Mouse (Mus musculus) heart, embryonic 10.5 days (tissue): ENCODE data around the gene Myrip. TPM values are rescaled to one million over a fixed set of nuclear protein-coding genes. Genes with fewer than 3 reads are reported as not detected.
A peak's percentile ranks its signal among the peaks of the same experiment; 100 is the strongest.

ENCODE experiments used
- DNase-seq: peaks from one replicate; pipeline ENCODE4 v3.0.0-alpha.2; 2017; ENCODE audit warnings: low spot score
- H3K27ac ChIP-seq: fragments of 300-500 bp; sonication (generic); 2 replicates; pipeline ENCODE4 v1.5.1; 2016; ENCODE audit warnings: mild to moderate bottlenecking
- H3K27me3 ChIP-seq: fragments of 300-500 bp; sonication (generic); 2 replicates; pipeline ENCODE4 v1.6.1; 2016; ENCODE audit warnings: mild to moderate bottlenecking; ENCODE audit not compliant: poor library complexity, insufficient read depth, severe bottlenecking
- H3K36me3 ChIP-seq: fragments of 300-500 bp; sonication (generic); 2 replicates; pipeline ENCODE4 v1.6.1; 2016; ENCODE audit warnings: mild to moderate bottlenecking, moderate library complexity
- H3K4me1 ChIP-seq: fragments of 300-500 bp; sonication (generic); 2 replicates; pipeline ENCODE4 v1.6.1; 2016; ENCODE audit warnings: mild to moderate bottlenecking
- H3K4me3 ChIP-seq: fragments of 300-500 bp; sonication (generic); 2 replicates; pipeline ENCODE4 v1.5.1; 2016; ENCODE audit warnings: mild to moderate bottlenecking, moderate library complexity
- H3K9me3 ChIP-seq: fragments of 300-500 bp; sonication (generic); 2 replicates; pipeline ENCODE4 v1.6.1; 2016; ENCODE audit warnings: mild to moderate bottlenecking, moderate library complexity
- WGBS: fragments of 180-500 bp; shearing (Covaris S2); methylation state at CpG from one replicate; pipeline ENCODE4 v1.1.7; 2016; 5-methylcytosine and 5-hydroxymethylcytosine counted together
- polyA plus RNA-seq: library from polyadenylated mRNA; unstranded; fragments of >200 nt; fragmentation: Nextera tagmentation; extraction: Ambion mirVana; gene quantifications from 2 replicates; pipeline ENCODE4 v1.2.1, GENCODE M21; 2016

Gene Myrip
- polyA plus RNA-seq, 1 experiment from 2014 or later = 0.15 TPM

GRCm38 (mm10) chr9:120345651-120346151 is 44.4 kb downstream of the Myrip start:
- Histone ChIP-seq H3K4me3 (no peak overlapping the region), H3K4me1 (peaks cover 12% of the 10 kb centered on the region; the same call in 1 of the 2 replicates), H3K27me3 (0 out of 2 replicates have a peak, but pooled peaks cover 5% of the 10 kb centered on the region), H3K36me3 (no peaks in the 10 kb centered on the region), H3K9me3 (no peaks in the 10 kb centered on the region), H3K27ac (peak overlapping the region; percentile 29; the same call in 1 of the 2 replicates)
- WGBS = 34% methylated on average over 5 of the region's 5 CpGs
- DNase-seq = no peak

- DNase-seq = no peak
- H3K27ac ChIP-seq = no peak overlapping the region
Observed at GRCm38 (mm10) chr9:120349145-120349544, 47.8 kb downstream of the Myrip start.

DNA sequence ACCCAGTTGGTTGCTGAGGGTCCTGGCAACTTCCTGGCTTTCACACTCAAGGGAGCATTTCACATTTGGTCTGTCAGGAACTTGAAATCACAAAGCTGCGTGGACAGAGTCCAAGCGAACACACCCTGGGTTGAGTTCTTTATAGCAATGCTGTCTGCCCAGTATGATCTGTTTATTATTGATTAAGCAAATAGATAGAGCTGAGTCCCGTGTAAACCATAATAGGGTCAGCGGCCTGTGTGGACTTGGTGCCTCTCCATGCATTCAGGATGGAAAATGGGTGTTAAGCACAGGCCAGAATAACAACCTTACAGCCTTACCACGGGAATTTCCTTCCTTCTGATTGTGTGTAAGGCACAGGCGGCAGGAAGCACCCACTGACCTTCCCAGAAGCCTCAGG is 49.0 kb downstream of the Myrip start:
- peaks cover 3% of the 10 kb centered on the region; the same call in 1 of the 2 replicates for H3K9me3 ChIP-seq
- no peaks in the 10 kb centered on the region for H3K36me3 ChIP-seq
- H3K4me3 ChIP-seq = no peak overlapping the region
- no peak overlapping the region for H3K27ac ChIP-seq
- 57% methylated on average over 6 of the region's 6 CpGs for WGBS
- peaks cover 12% of the 10 kb centered on the region; the same call in 1 of the 2 replicates for H3K4me1 ChIP-seq
- H3K27me3 ChIP-seq = 0 out of 2 replicates have a peak, but pooled peaks cover 5% of the 10 kb centered on the region
- DNase-seq = no peak

More at GRCm38 (mm10) chr9:120349145-120349544, 47.8 kb downstream of the Myrip start:
- Histone ChIP-seq H3K36me3 (no peaks in the 10 kb centered on the region), H3K9me3 (peaks cover 3% of the 10 kb centered on the region; the same call in 1 of the 2 replicates), H3K27me3 (0 out of 2 replicates have a peak, but pooled peaks cover 5% of the 10 kb centered on the region), H3K4me3 (no peak overlapping the region), H3K4me1 (peaks cover 12% of the 10 kb centered on the region; the same call in 1 of the 2 replicates)
- 69% methylated on average over 4 of the region's 4 CpGs for WGBS

DNA sequence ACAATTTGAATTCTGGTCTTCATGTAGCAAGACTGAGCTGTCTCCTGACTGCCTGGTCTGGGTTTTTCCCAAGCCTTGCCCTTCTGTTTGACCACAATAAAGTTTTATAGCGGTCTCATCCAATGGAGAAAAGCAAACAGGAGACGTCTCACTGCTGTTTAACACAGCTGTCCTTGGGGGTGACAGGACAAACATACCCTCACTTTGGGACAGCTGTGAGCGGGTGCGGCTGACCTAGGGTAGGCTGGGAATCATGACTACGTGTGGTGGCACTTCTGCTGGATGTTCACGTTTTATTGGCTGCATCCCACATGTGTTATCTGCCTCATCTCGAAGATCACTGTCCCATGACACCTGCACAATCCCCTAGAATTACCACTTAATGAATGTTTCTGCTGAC is 49.7 kb downstream of the Myrip start:
- peaks cover 6% of the 10 kb centered on the region; the same call in 1 of the 2 replicates for H3K4me1 ChIP-seq
- H3K9me3 ChIP-seq = peaks cover 3% of the 10 kb centered on the region; the same call in 1 of the 2 replicates
- 71% methylated on average over 7 of the region's 7 CpGs for WGBS
- peak overlapping the region; percentile 38; the same call in 1 of the 2 replicates for H3K27ac ChIP-seq
- no peak for DNase-seq
- no peaks in the 10 kb centered on the region for H3K36me3 ChIP-seq
- H3K27me3 ChIP-seq = 0 out of 2 replicates have a peak, but pooled peaks cover 5% of the 10 kb centered on the region
- H3K4me3 ChIP-seq = no peak overlapping the region

DNA sequence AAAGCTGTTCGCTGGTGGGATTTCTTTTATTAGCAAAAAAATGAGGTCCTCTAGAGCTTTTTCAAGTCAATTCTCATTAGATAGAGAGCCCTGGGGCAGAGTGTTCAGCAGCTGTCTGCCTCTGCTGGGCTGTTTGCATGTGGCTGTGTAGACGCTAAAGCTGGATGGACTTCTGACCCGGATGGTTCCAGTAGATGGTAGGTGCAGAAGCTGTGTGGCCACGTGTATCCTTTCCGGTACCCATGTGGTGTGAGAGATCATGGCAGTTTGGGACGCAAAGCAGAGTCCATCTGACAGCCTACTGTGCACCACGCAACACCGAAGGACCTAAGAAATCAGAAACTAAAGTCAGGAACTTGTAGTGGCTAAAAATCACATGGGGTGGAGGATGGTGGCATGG is 50.2 kb downstream of the Myrip start:
- 0 out of 2 replicates have a peak, but pooled peaks cover 5% of the 10 kb centered on the region for H3K27me3 ChIP-seq
- H3K27ac ChIP-seq = no peak overlapping the region
- H3K4me1 ChIP-seq = peaks cover 3% of the 10 kb centered on the region; the same call in 1 of the 2 replicates
- no peaks in the 10 kb centered on the region for H3K36me3 ChIP-seq
- no peak for DNase-seq
- H3K4me3 ChIP-seq = no peak overlapping the region
- 86% methylated on average over 8 of the region's 8 CpGs for WGBS
- peaks cover 3% of the 10 kb centered on the region; the same call in 1 of the 2 replicates for H3K9me3 ChIP-seq

DNA sequence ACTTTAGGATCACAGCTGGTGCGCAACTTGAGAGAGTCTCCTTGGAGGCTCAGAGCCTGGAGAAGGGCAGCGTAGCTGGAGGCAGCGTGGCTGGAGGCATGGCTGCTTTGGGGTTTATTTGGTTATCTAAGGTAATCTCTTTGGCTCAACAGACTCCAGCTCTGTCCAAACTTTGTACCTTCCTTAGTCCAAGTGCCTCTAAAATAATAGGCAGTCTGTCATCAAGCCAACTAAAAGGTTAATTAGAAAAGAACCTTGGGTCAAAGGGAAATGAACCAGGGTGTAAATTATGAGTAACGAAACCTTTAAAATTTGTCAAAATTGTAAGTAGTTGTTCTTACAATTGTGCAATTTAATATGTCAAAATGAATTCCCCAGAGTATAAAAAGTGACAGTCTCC is 51.7 kb downstream of the Myrip start:
- Histone ChIP-seq H3K27me3 (0 out of 2 replicates have a peak, but pooled peaks cover under 1% of the 10 kb centered on the region), H3K4me3 (no peak overlapping the region), H3K9me3 (peaks cover 5% of the 10 kb centered on the region; the same call in 1 of the 2 replicates), H3K4me1 (no peaks in the 10 kb centered on the region), H3K36me3 (no peaks in the 10 kb centered on the region), H3K27ac (no peak overlapping the region)
- 88% methylated on average over 4 of the region's 4 CpGs for WGBS
- DNase-seq = no peak

GRCm38 (mm10) chr9:120353967-120354366 is 52.7 kb downstream of the Myrip start:
- H3K4me1 ChIP-seq = no peaks in the 10 kb centered on the region
- no peak overlapping the region for H3K4me3 ChIP-seq
- DNase-seq = no peak
- H3K27ac ChIP-seq = no peak overlapping the region
- WGBS = 71% methylated on average over 3 of the region's 3 CpGs
- H3K36me3 ChIP-seq = no peaks in the 10 kb centered on the region
- H3K27me3 ChIP-seq = no peaks in the 10 kb centered on the region
- peaks cover 5% of the 10 kb centered on the region; the same call in 1 of the 2 replicates for H3K9me3 ChIP-seq

DNA sequence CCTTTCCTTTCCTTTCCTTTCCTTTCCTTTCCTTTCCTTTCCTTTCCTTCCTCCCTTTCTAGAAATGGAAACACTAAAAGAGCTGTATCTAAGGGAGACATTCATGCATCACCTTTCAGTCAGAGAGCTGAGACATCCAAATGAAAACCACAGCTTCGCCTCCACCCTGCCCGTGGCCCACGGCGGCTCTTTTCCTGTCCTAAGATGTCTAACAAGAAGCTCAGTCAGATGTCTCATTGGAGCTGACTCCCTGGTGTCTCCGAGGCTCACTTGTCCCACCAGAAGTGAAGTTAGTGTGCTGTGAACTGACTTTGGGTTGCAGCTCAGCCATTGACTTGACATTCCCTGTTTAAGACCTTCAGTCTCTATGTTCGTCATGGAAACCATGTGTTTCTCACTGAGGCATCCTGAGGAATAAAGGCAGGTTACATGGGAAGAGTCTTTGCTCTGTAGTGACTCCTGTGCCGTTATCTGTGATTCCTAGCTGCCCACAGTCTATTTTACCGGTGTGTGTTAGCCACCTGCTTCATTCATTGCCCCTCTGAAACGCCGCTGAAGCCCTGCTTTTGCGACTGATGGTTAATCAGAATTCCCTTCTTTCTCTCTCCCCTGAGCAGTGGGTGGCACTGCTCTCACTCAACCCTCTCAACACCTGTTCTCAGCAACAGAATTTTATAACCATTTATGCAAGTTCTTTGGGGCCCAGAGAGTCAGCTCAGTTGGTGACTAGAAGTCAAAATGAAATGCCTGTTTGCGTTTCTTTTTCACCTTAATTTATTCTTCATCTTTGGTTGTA is 53.4 kb downstream of the Myrip start:
- 82% methylated on average over 12 of the region's 12 CpGs for WGBS
- H3K27ac ChIP-seq = no peak overlapping the region
- H3K4me1 ChIP-seq = peaks cover under 1% of the 10 kb centered on the region; the same call in 1 of the 2 replicates
- H3K9me3 ChIP-seq = peaks cover 5% of the 10 kb centered on the region; the same call in 1 of the 2 replicates
- no peaks in the 10 kb centered on the region for H3K36me3 ChIP-seq
- H3K27me3 ChIP-seq = no peaks in the 10 kb centered on the region
- H3K4me3 ChIP-seq = no peak overlapping the region
- no peak for DNase-seq

DNA sequence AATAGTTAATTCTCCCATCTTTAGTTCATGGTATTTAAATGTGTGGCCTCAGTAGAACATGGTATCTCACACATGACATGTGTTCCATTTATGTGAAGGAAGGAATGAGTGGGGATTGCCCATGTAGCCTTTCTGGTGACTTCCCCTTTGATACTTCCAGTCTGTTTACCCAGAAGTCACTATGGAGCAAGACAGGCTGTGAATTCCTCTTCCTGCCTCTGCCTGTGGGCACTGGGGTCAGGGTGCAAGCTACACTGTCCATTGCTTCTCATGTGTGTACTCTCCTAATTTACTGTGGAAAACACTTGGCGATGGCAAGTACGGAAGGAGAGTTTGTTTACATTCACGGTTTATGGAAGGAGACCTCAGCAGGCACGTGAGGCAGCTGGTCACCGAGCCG is 55.2 kb downstream of the Myrip start:
- Histone ChIP-seq H3K27ac (no peak overlapping the region), H3K27me3 (no peaks in the 10 kb centered on the region), H3K4me3 (no peak overlapping the region), H3K9me3 (peaks cover 5% of the 10 kb centered on the region; the same call in 1 of the 2 replicates), H3K36me3 (no peaks in the 10 kb centered on the region), H3K4me1 (peaks cover 10% of the 10 kb centered on the region)
- no peak for DNase-seq
- WGBS = 84% methylated on average over 6 of the region's 6 CpGs

- Histone ChIP-seq H3K4me3 (no peak overlapping the region), H3K27me3 (no peaks in the 10 kb centered on the region), H3K9me3 (peaks cover 5% of the 10 kb centered on the region; the same call in 1 of the 2 replicates), H3K27ac (no peak overlapping the region), H3K4me1 (peaks cover 10% of the 10 kb centered on the region), H3K36me3 (no peaks in the 10 kb centered on the region)
- 72% methylated on average over 6 of the region's 6 CpGs for WGBS
- no peak for DNase-seq
Observed at GRCm38 (mm10) chr9:120358060-120358459, 56.7 kb downstream of the Myrip start.

DNA sequence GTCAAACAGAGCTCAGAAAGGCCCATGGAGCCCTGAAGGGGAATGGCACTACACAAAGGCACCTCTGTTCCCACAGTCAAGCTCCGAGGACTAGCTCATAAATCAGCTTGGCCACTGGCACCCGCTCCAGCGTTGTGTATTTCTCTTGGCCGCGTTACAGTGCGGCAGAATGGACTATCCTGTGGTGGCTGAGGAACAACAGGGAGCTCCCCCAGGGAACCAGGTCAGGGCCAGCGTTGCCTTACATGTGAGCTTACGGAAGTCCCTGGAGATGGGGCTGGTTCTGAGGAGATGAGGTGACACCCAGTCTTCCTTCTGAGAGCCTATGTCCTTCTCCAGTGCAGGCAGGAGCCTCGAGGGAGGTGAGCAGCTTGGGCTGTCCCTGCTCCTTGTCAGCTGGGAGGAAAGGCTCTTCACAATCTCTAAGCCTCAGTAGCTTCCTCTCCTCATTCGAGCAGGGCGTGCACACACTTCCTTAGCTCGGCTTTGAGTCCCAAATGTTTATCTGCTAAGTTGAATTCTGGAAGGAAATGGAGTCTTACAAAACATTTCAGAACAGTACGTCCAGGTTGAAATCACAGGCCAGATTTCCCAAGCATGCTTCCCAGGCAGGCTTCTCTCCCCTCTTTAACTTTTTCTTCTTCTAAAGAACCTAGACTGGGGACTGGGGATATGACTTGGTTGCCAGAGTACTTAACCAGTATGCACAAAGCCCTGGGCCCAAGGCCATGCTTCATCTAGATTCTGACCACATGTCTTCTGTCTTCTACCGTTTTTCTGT is 59.3 kb downstream of the Myrip start:
- no peak overlapping the region for H3K4me3 ChIP-seq
- peaks cover 24% of the 10 kb centered on the region for H3K4me1 ChIP-seq
- no peaks in the 10 kb centered on the region for H3K36me3 ChIP-seq
- 56% methylated on average over 14 of the region's 14 CpGs for WGBS
- DNase-seq = no peak
- H3K9me3 ChIP-seq = 0 out of 2 replicates have a peak, but pooled peaks cover 2% of the 10 kb centered on the region
- no peaks in the 10 kb centered on the region for H3K27me3 ChIP-seq
- peak overlapping the region; percentile 65 for H3K27ac ChIP-seq

DNA sequence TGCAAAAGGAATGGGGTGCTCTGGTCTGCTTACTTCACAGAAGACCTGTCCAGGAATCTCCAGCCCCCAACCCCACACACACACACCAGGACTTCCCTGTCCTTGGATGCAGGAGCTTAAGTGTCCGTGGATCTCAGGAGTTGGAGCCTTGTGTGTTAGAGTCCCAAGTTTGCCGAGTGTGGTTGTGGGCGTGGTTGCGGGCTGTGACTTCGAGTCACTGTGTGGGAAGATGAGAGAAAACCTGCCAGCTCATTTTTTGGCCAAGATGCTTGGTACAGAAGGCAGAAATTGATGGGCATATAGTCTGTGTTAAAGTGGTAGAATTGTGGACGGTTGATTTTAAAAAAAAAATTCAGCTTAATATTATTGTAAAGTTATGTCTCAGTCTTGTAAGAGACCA is 60.3 kb downstream of the Myrip start:
- Histone ChIP-seq H3K27me3 (no peaks in the 10 kb centered on the region), H3K9me3 (0 out of 2 replicates have a peak, but pooled peaks cover 2% of the 10 kb centered on the region), H3K36me3 (no peaks in the 10 kb centered on the region), H3K4me3 (no peak overlapping the region), H3K27ac (0 out of 2 replicates have a peak overlapping the region, but pooled peaks have one; percentile 5), H3K4me1 (peaks cover 24% of the 10 kb centered on the region)
- WGBS = 82% methylated on average over 6 of the region's 6 CpGs
- no peak for DNase-seq
